Mouse (Mus musculus): ENCODE data around the gene Fbxl5. TPM values are rescaled to one million over a fixed set of nuclear protein-coding genes. Genes with fewer than 3 reads are reported as not detected.

Fbxl5 gene
- total and polyA plus RNA-seq, 3 experiments: 20.0 to 124 (median 64.5) TPM

DNA sequence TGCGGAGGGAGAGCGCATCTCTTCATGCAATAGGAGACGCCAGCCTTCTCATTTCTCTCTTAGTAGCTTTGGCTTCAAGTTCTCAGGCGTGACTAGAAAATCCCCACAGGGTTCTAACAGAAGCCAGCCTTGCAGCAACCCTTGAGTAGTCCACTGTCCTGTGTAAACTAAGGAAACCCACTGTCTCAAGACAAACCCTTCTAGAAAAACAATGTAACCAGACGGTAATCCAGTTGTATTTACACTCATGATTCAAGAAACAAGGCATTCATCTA lies 20.5 kb upstream of the Fbxl5 start:
- ATAC-seq (ENCODE audit: extremely low read depth, insufficient number of reproducible peaks, low FRiP score, poor library complexity, severe bottlenecking): no peak
- Histone ChIP-seq H3K36me3 (replicated peaks) (no peaks in the 10 kb centered on the region), H3K27me3 (ENCODE audit: insufficient read depth, low read length) (peaks cover 8% of the 10 kb centered on the region), H3K4me1 (ENCODE audit: insufficient read depth, low read depth, low read length) (peaks cover 11% of the 10 kb centered on the region), H3K4me3 (ENCODE audit: low read depth, low read length) (peak overlapping the region; percentile 57; the same call in 1 of the 2 replicates), H3K9me3 (replicated peaks) (peaks cover 4% of the 10 kb centered on the region; the same call in 1 of the 2 replicates)
- no peak for DNase-seq (ENCODE audit: low spot score)
- TF ChIP-seq GATA1 (IDR thresholded peaks at IDR 0.05; ENCODE audit: borderline replicate concordance, low read length): no peak
- no peak for TF ChIP-seq GATA2 (IDR thresholded peaks at IDR 0.05; ENCODE audit: borderline replicate concordance, low read depth, low read length)

DNA sequence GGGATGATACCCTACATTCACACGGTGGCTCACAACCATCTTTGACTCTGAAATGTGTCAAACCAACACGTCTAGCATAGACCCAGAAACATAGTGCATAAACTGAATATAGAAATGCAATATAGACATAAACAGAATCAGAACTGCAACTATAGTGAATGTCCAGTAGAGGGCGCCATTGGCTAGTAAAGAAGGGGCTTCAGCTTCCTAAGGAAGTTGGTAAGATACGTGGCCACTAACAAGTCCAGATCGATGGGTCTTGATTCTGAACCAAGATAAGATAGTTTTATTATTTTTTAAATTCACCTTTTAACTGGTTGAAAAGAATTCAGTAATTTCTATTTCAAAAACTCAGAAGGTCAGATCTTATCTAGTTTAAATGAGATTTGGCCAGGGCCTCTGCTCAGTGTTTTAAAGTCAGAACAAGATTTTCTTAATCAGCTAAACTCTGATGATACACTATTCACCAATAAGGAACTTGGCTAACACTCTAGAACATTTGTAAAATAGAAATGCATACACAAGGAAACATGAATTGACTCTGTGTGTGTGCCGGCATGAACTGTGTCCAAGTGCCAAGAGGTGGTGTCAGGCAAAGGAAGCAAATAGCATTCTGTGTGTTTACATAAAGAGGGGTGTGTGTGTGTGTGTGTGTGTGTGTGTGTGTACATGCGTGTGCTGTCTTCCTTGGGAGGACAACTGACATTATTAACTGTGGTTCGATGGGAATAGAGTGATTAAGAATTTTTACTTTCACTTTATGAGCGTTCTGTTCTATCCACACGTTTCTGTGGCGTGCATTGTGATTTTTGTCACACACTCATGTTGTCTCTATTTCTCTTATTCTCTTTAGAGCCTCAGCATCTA lies 19.9 kb upstream of the Fbxl5 start:
- Histone ChIP-seq H3K36me3 (replicated peaks) (no peaks in the 10 kb centered on the region), H3K4me3 (ENCODE audit: low read depth, low read length) (peak overlapping the region; percentile 57; the same call in 1 of the 2 replicates), H3K4me1 (ENCODE audit: insufficient read depth, low read depth, low read length) (peaks cover 11% of the 10 kb centered on the region), H3K9me3 (replicated peaks) (peaks cover 4% of the 10 kb centered on the region; the same call in 1 of the 2 replicates), H3K27me3 (ENCODE audit: insufficient read depth, low read length) (peaks cover 8% of the 10 kb centered on the region)
- no peak for TF ChIP-seq TAL1 (conservative IDR thresholded peaks at IDR 0.05; ENCODE audit: low read depth, low read length)
- TF ChIP-seq CTCF (IDR thresholded peaks at IDR 0.05; ENCODE audit: low read depth, low read length): peak; percentile 77
- TF ChIP-seq GATA1 (IDR thresholded peaks at IDR 0.05; ENCODE audit: borderline replicate concordance, low read length): no peak
- ATAC-seq (ENCODE audit: extremely low read depth, insufficient number of reproducible peaks, low FRiP score, poor library complexity, severe bottlenecking) (peak; percentile 45; the same call in 1 of the 2 replicates), DNase-seq (ENCODE audit: low spot score) (peak; percentile 28)

DNA sequence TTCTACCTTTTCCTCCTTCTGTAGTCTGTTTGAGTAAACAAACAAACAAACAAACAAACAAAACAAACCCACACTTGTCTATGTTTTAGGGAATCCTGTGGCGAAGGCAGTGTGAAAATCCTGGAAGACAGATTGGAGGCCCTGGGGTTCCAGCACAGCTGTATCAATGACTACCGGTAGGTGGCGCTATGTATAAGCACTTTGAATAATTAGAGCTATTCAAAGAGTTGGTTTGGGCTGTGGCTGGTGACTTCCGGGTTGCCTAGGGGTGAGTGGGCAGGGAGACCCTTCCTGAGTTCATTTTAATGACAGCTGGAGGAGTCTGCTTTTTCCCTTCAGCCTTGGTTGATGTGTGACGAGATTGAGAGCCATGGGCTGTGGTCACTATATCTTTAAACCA lies 15.9 kb upstream of the Fbxl5 start:
- TF ChIP-seq GATA1 (IDR thresholded peaks at IDR 0.05; ENCODE audit: borderline replicate concordance, low read length) (no peak), CTCF (IDR thresholded peaks at IDR 0.05; ENCODE audit: low read depth, low read length) (peak; percentile 69)
- peaks cover 8% of the 10 kb centered on the region for H3K4me1 ChIP-seq (ENCODE audit: insufficient read depth, low read depth, low read length)
- no peaks in the 10 kb centered on the region for H3K9me3 ChIP-seq (replicated peaks)
- H3K4me3 ChIP-seq (ENCODE audit: low read depth, low read length): no peak overlapping the region
- H3K27me3 ChIP-seq (ENCODE audit: insufficient read depth, low read length): peaks cover 8% of the 10 kb centered on the region
- ATAC-seq (ENCODE audit: extremely low read depth, insufficient number of reproducible peaks, low FRiP score, poor library complexity, severe bottlenecking) (no peak), DNase-seq (ENCODE audit: low spot score) (peak; percentile 17)
- no peaks in the 10 kb centered on the region for H3K36me3 ChIP-seq (replicated peaks)

DNA sequence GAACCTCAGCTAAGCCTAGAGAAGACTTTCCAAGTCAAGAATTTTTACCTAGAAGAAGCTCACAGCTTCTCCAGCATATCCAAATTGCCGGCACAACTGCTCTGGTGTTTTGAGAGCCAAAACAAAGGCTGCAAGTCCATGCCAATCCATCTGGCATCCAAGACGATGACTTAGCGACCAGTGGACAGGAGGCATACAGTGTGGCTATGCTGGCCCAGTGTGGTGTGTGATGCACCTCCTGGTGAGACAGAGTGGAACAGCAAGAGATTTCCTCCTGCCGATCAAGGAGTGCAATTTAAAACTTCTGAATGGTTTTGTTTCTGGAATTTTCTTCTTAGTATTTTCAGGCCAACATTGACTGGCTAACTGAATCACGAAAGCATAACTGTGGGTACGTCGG lies 15.2 kb upstream of the Fbxl5 start:
- Histone ChIP-seq H3K9me3 (replicated peaks) (no peaks in the 10 kb centered on the region), H3K27me3 (ENCODE audit: insufficient read depth, low read length) (peaks cover 8% of the 10 kb centered on the region), H3K36me3 (replicated peaks) (no peaks in the 10 kb centered on the region), H3K4me3 (ENCODE audit: low read depth, low read length) (no peak overlapping the region), H3K4me1 (ENCODE audit: insufficient read depth, low read depth, low read length) (peaks cover 3% of the 10 kb centered on the region)
- ATAC-seq (ENCODE audit: extremely low read depth, insufficient number of reproducible peaks, low FRiP score, poor library complexity, severe bottlenecking) (no peak), DNase-seq (ENCODE audit: low spot score) (no peak)
- TF ChIP-seq TAL1 (conservative IDR thresholded peaks at IDR 0.05; ENCODE audit: low read depth, low read length) (no peak), CTCF (IDR thresholded peaks at IDR 0.05; ENCODE audit: low read depth, low read length) (no peak), GATA2 (IDR thresholded peaks at IDR 0.05; ENCODE audit: borderline replicate concordance, low read depth, low read length) (no peak), POLR2AphosphoS5 (IDR thresholded peaks at IDR 0.05; ENCODE audit: insufficient replicate concordance, low read depth, low read length) (no peak), GATA1 (IDR thresholded peaks at IDR 0.05; ENCODE audit: borderline replicate concordance, low read length) (no peak)

DNA sequence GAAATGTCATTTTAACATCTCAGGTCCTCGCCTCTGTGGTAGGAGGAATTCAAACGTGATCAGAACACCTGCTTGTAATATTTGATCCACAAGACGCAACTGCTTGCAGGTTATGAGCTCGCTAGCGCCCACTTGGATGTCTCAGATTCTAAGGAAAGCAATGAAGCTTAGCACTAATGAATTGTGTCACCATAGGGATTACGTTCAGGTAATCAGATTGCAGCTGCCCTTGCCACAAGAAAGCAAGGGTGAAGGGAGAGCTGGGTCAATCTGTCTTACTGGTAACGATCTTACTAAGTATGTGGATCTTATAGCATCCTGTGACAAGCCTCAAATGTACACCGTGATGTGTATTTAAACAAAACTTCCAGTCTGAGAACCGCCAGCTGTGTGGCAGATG lies 5.9 kb upstream of the Fbxl5 start:
- no peaks in the 10 kb centered on the region for H3K36me3 ChIP-seq (replicated peaks)
- TF ChIP-seq TAL1 (conservative IDR thresholded peaks at IDR 0.05; ENCODE audit: low read depth, low read length) (no peak), GATA1 (IDR thresholded peaks at IDR 0.05; ENCODE audit: borderline replicate concordance, low read length) (no peak), GATA2 (IDR thresholded peaks at IDR 0.05; ENCODE audit: borderline replicate concordance, low read depth, low read length) (no peak), CTCF (IDR thresholded peaks at IDR 0.05; ENCODE audit: low read depth, low read length) (no peak), POLR2AphosphoS5 (IDR thresholded peaks at IDR 0.05; ENCODE audit: insufficient replicate concordance, low read depth, low read length) (no peak)
- no peak overlapping the region for H3K4me3 ChIP-seq (ENCODE audit: low read depth, low read length)
- DNase-seq (ENCODE audit: low spot score) (no peak), ATAC-seq (ENCODE audit: extremely low read depth, insufficient number of reproducible peaks, low FRiP score, poor library complexity, severe bottlenecking) (no peak)
- H3K4me1 ChIP-seq (ENCODE audit: insufficient read depth, low read depth, low read length): peaks cover 3% of the 10 kb centered on the region; the same call in 1 of the 2 replicates
- peaks cover 3% of the 10 kb centered on the region; the same call in 1 of the 2 replicates for H3K27me3 ChIP-seq (ENCODE audit: insufficient read depth, low read length)
- H3K9me3 ChIP-seq (replicated peaks): no peaks in the 10 kb centered on the region

DNA sequence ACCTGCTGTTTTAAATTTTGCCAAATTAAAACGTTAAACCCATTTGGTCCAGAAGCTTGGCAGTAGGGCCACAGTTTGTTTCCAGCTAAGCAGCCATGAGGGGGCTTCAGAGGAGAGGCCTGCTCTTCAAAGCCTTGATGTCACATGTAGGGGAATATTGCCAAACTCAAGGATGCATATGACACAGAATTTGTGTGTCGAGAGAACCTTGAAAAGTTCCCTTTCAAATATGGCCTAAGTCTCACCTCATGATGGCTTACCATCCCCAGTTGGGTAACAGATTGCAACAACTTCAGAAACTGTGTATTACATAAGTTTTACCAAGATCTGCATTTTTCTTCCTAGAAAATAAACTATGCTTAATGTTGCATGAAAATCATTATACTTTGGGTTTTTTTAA lies 5.4 kb upstream of the Fbxl5 start:
- no peak for ATAC-seq (ENCODE audit: extremely low read depth, insufficient number of reproducible peaks, low FRiP score, poor library complexity, severe bottlenecking)

More for the DNA sequence above, 5.4 kb upstream of the Fbxl5 start:
- H3K27me3 ChIP-seq (ENCODE audit: insufficient read depth, low read length): peaks cover 3% of the 10 kb centered on the region; the same call in 1 of the 2 replicates
- H3K36me3 ChIP-seq (replicated peaks): no peaks in the 10 kb centered on the region
- no peaks in the 10 kb centered on the region for H3K9me3 ChIP-seq (replicated peaks)
- no peak overlapping the region for H3K4me3 ChIP-seq (ENCODE audit: low read depth, low read length)
- DNase-seq (ENCODE audit: low spot score): no peak
- no peak for TF ChIP-seq CTCF (IDR thresholded peaks at IDR 0.05; ENCODE audit: low read depth, low read length)
- TF ChIP-seq POLR2AphosphoS5 (IDR thresholded peaks at IDR 0.05; ENCODE audit: insufficient replicate concordance, low read depth, low read length): no peak
- no peak for TF ChIP-seq TAL1 (conservative IDR thresholded peaks at IDR 0.05; ENCODE audit: low read depth, low read length)
- TF ChIP-seq GATA1 (IDR thresholded peaks at IDR 0.05; ENCODE audit: borderline replicate concordance, low read length): no peak
- TF ChIP-seq GATA2 (IDR thresholded peaks at IDR 0.05; ENCODE audit: borderline replicate concordance, low read depth, low read length): no peak
- peaks cover 3% of the 10 kb centered on the region; the same call in 1 of the 2 replicates for H3K4me1 ChIP-seq (ENCODE audit: insufficient read depth, low read depth, low read length)

All from G1E (cell line).